Mouse (Mus musculus) intestine, postnatal 0 days (tissue): Measurements from ENCODE around the gene 4930512M02Rik. TPM values are rescaled to one million over a fixed set of nuclear protein-coding genes. Genes with fewer than 3 reads are reported as not detected.

Source experiments
- ATAC-seq: fragments of 200-750 bp; cut with Nextera tagmentation; 2 replicates; pipeline ENCODE4 v1.8.0; 2017; ENCODE audit warnings: mild to moderate bottlenecking, moderate TSS enrichment, moderate library complexity
- H3K27ac ChIP-seq: fragments of 300-500 bp; sonication (generic); 2 replicates; pipeline ENCODE4 v1.5.1; 2014; ENCODE audit warnings: mild to moderate bottlenecking, low read depth, low read length, moderate library complexity
- H3K27me3 ChIP-seq: fragments of 300-500 bp; sonication (generic); replicated peaks from 2 replicates; pipeline ENCODE4 v1.6.1; 2014; ENCODE audit warnings: low read length, mixed read lengths; ENCODE audit not compliant: control insufficient read depth, insufficient read depth
- H3K36me3 ChIP-seq: fragments of 300-500 bp; sonication (generic); 2 replicates; pipeline ENCODE4 v1.6.1; 2014; ENCODE audit warnings: mild to moderate bottlenecking, moderate library complexity; ENCODE audit not compliant: control insufficient read depth, insufficient read depth
- H3K4me1 ChIP-seq: fragments of 300-500 bp; sonication (generic); replicated peaks from 2 replicates; pipeline ENCODE4 v1.6.1; 2014; ENCODE audit warnings: antibody characterized with exemption, low read length, mixed read lengths; ENCODE audit not compliant: control insufficient read depth, insufficient read depth
- H3K4me2 ChIP-seq: fragments of 300-500 bp; sonication (generic); replicated peaks from 2 replicates; pipeline ENCODE4 v1.6.1; 2014; ENCODE audit warnings: low read depth, mild to moderate bottlenecking, moderate library complexity
- H3K4me3 ChIP-seq: fragments of 300-500 bp; sonication (generic); 2 replicates; pipeline ENCODE4 v1.5.1; 2014; ENCODE audit warnings: low read depth, low read length
- H3K9ac ChIP-seq: fragments of 300-500 bp; sonication (generic); 2 replicates; pipeline ENCODE4 v1.6.1; 2014; ENCODE audit warnings: mild to moderate bottlenecking, low read depth, low read length
- H3K9me3 ChIP-seq: fragments of 300-500 bp; sonication (generic); 2 replicates; pipeline ENCODE4 v1.6.1; 2016; ENCODE audit warnings: mixed run types; ENCODE audit not compliant: control insufficient read depth
- CTCF ChIP-seq: sonication (generic); IDR thresholded peaks from 2 replicates; pipeline ENCODE4 v1.5.1; 2016; ENCODE audit warnings: low read depth, mild to moderate bottlenecking, control low read depth, antibody characterized with exemption, moderate library complexity
- WGBS: fragments of 180-500 bp; shearing (Covaris S2); extraction: QIAGEN DNeasy Blood & Tissue Kit; methylation state at CpG from one replicate; pipeline ENCODE4 v1.1.7; 2014; 5-methylcytosine and 5-hydroxymethylcytosine counted together
- polyA plus RNA-seq: library from polyadenylated mRNA; unstranded; fragments of >200 nt; fragmentation: Nextera tagmentation; extraction: Ambion mirVana; gene quantifications from 2 replicates; pipeline ENCODE4 v1.2.1, GENCODE M21; 2015

The 4930512M02Rik gene
- polyA plus RNA-seq, 1 experiment from 2014 or later = not detected

DNA sequence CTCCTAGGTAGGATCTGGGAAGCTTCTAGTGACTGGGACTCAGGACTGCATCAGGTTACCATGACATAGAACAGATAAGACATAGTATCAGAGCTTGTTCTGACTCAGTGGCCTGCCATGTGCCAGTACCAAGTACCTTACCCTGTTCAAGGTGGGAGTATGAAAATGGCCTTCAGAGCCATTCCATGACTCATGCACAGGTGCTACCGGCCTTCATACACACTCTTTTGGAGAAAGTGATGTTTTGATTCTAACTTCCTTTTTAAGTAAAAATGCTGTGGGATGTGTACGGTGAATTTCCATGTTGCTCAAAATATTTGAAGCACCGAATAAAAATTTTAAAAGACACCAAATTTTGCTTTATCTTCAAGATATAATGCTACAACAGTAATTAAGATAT is 81.7 kb downstream of the 4930512M02Rik start:
- TF ChIP-seq CTCF = no peak
- no peaks in the 10 kb centered on the region for H3K4me1 ChIP-seq
- H3K4me2 ChIP-seq = no peak overlapping the region
- H3K27ac ChIP-seq = no peak overlapping the region
- H3K4me3 ChIP-seq = no peak overlapping the region
- H3K36me3 ChIP-seq = no peaks in the 10 kb centered on the region
- ATAC-seq = no peak
- 92% methylated on average over 3 of the region's 3 CpGs for WGBS
- no peak overlapping the region for H3K9ac ChIP-seq
- H3K27me3 ChIP-seq = no peaks in the 10 kb centered on the region
- no peaks in the 10 kb centered on the region for H3K9me3 ChIP-seq

Other genes starting within 250 kb of the 4930512M02Rik start
- 1.3 TPM in 1 of 2 replicates, not detected in the other for gene Spata48, start 165.7 kb downstream of the 4930512M02Rik start, polyA plus RNA-seq
- gene Zpbp, start 165.4 kb downstream of the 4930512M02Rik start, polyA plus RNA-seq = 0.12 and 0.29 TPM in 2 replicates
- 0.64 and 0.85 TPM in 2 replicates for gene Ikzf1, start 57.2 kb upstream of the 4930512M02Rik start, polyA plus RNA-seq
- gene Fignl1, start 181.1 kb upstream of the 4930512M02Rik start, polyA plus RNA-seq = 8.1 and 8.3 TPM in 2 replicates